Mouse (Mus musculus): Measurements from ENCODE around the gene Wdr62. TPM values are rescaled to one million over a fixed set of nuclear protein-coding genes. Genes with fewer than 3 reads are reported as not detected.
"Not testable (repeated sequence)": the region's sequence is repeated elsewhere in the genome, so short reads cannot be mapped to it uniquely, and the experiment has no call there.

The Wdr62 gene
- polyA plus RNA-seq, 1 experiment from 2014 or later = 2.4 TPM

- Histone ChIP-seq H3K4me2 (replicated peaks; ENCODE audit: low read depth) (peak overlapping the region; percentile 44), H3K27me3 (ENCODE audit: control insufficient read depth, insufficient read depth, low read length) (no peaks in the 10 kb centered on the region), H3K4me1 (replicated peaks; ENCODE audit: control insufficient read depth, insufficient read depth) (peaks cover 3% of the 10 kb centered on the region; the same call in 1 of the 2 replicates), H3K9me3 (ENCODE audit: control insufficient read depth, low read length) (no peaks in the 10 kb centered on the region), H3K36me3 (ENCODE audit: control insufficient read depth, insufficient read depth, low read length) (no peaks in the 10 kb centered on the region), H3K9ac (ENCODE audit: low read length) (0 out of 2 replicates have a peak overlapping the region, but pooled peaks have one; percentile 31), H3K27ac (replicated peaks) (no peak overlapping the region), H3K4me3 (ENCODE audit: low read depth, low read length) (no peak overlapping the region)
- peak; percentile 89 for DNase-seq (ENCODE audit: low spot score)
- TF ChIP-seq CTCF (IDR thresholded peaks at IDR 0.05; ENCODE audit: low read depth) = peak; percentile 99
- TF ChIP-seq EP300 (optimal IDR thresholded peaks at IDR 0.05) = no peak
- WGBS = 1% methylated on average over 15 of the region's 16 CpGs
- peak; percentile 50 for ATAC-seq (ENCODE audit: low FRiP score, low TSS enrichment)
Measured at GRCm38 (mm10) chr7:30216723-30217151, 63.5 kb downstream of the Wdr62 start.

GRCm38 (mm10) chr7:30215875-30216274, 64.3 kb downstream of the Wdr62 start:
- Histone ChIP-seq H3K9me3 (ENCODE audit: control insufficient read depth, low read length) (no peaks in the 10 kb centered on the region), H3K27me3 (ENCODE audit: control insufficient read depth, insufficient read depth, low read length) (no peaks in the 10 kb centered on the region), H3K4me1 (replicated peaks; ENCODE audit: control insufficient read depth, insufficient read depth) (peaks cover 3% of the 10 kb centered on the region; the same call in 1 of the 2 replicates), H3K36me3 (ENCODE audit: control insufficient read depth, insufficient read depth, low read length) (no peaks in the 10 kb centered on the region), H3K4me2 (replicated peaks; ENCODE audit: low read depth) (no peak overlapping the region), H3K9ac (ENCODE audit: low read length) (no peak overlapping the region), H3K4me3 (ENCODE audit: low read depth, low read length) (no peak overlapping the region), H3K27ac (replicated peaks) (no peak overlapping the region)
- TF ChIP-seq CTCF (IDR thresholded peaks at IDR 0.05; ENCODE audit: low read depth) = no peak
- TF ChIP-seq EP300 (optimal IDR thresholded peaks at IDR 0.05) = no peak
- ATAC-seq (ENCODE audit: low FRiP score, low TSS enrichment) (no peak), DNase-seq (ENCODE audit: low spot score) (no peak)
- 84% methylated on average over 3 of the region's 3 CpGs for WGBS

- TF ChIP-seq CTCF (IDR thresholded peaks at IDR 0.05; ENCODE audit: low read depth) = no peak
- no peak for TF ChIP-seq EP300 (optimal IDR thresholded peaks at IDR 0.05)
- no peaks in the 10 kb centered on the region for H3K9me3 ChIP-seq (ENCODE audit: control insufficient read depth, low read length)
- H3K36me3 ChIP-seq (ENCODE audit: control insufficient read depth, insufficient read depth, low read length) = no peaks in the 10 kb centered on the region
- no peaks in the 10 kb centered on the region for H3K27me3 ChIP-seq (ENCODE audit: control insufficient read depth, insufficient read depth, low read length)
- H3K4me2 ChIP-seq (replicated peaks; ENCODE audit: low read depth) = no peak overlapping the region
- no peak for DNase-seq (ENCODE audit: low spot score)
- no peak for ATAC-seq (ENCODE audit: low FRiP score, low TSS enrichment)
- H3K27ac ChIP-seq (replicated peaks) = 0 out of 2 replicates have a peak overlapping the region, but pooled peaks have one; percentile 1
- H3K4me3 ChIP-seq (ENCODE audit: low read depth, low read length) = no peak overlapping the region
- no peaks in the 10 kb centered on the region for H3K4me1 ChIP-seq (replicated peaks; ENCODE audit: control insufficient read depth, insufficient read depth)
- H3K9ac ChIP-seq (ENCODE audit: low read length) = no peak overlapping the region
- 71% methylated on average over 3 of the region's 3 CpGs for WGBS
Measured at GRCm38 (mm10) chr7:30213881-30214280, 66.3 kb downstream of the Wdr62 start.

GRCm38 (mm10) chr7:30211025-30211424, 69.2 kb downstream of the Wdr62 start:
- H3K4me3 ChIP-seq (ENCODE audit: low read depth, low read length) = no peak overlapping the region
- TF ChIP-seq CTCF (IDR thresholded peaks at IDR 0.05; ENCODE audit: low read depth) (no peak), EP300 (optimal IDR thresholded peaks at IDR 0.05) (no peak)
- 27% methylated on average over 4 of the region's 4 CpGs for WGBS
- H3K27ac ChIP-seq (replicated peaks) = no peak overlapping the region
- DNase-seq (ENCODE audit: low spot score) (no peak), ATAC-seq (ENCODE audit: low FRiP score, low TSS enrichment) (no peak)
- no peaks in the 10 kb centered on the region for H3K9me3 ChIP-seq (ENCODE audit: control insufficient read depth, low read length)
- no peaks in the 10 kb centered on the region for H3K4me1 ChIP-seq (replicated peaks; ENCODE audit: control insufficient read depth, insufficient read depth)
- no peak overlapping the region for H3K4me2 ChIP-seq (replicated peaks; ENCODE audit: low read depth)
- H3K36me3 ChIP-seq (ENCODE audit: control insufficient read depth, insufficient read depth, low read length) = no peaks in the 10 kb centered on the region
- H3K9ac ChIP-seq (ENCODE audit: low read length) = no peak overlapping the region
- H3K27me3 ChIP-seq (ENCODE audit: control insufficient read depth, insufficient read depth, low read length) = no peaks in the 10 kb centered on the region

DNA sequence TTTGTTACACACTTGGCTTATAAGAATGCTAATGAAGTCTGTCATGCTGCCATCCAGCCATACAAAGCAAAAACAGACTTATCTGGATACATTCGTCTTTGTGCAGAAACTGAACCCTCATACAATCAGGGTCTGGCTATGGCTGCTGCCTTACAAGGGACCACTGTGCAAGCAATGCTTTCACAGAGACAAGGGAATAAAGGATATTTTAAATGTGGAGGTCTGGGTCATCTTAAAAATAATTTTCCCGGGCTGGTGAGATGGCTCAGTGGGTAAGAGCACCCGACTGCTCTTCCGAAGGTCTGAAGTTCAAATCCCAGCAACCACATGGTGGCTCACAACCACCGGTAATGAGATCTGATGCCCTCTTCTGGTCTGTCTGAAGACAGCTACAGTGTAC, 73.9 kb downstream of the Wdr62 start:
- ATAC-seq (ENCODE audit: low FRiP score, low TSS enrichment); H3K27me3 ChIP-seq (ENCODE audit: control insufficient read depth, insufficient read depth, low read length); H3K27ac ChIP-seq (replicated peaks); H3K4me2 ChIP-seq (replicated peaks; ENCODE audit: low read depth); H3K36me3 ChIP-seq (ENCODE audit: control insufficient read depth, insufficient read depth, low read length); DNase-seq (ENCODE audit: low spot score); H3K9me3 ChIP-seq (ENCODE audit: control insufficient read depth, low read length); H3K4me1 ChIP-seq (replicated peaks; ENCODE audit: control insufficient read depth, insufficient read depth); H3K4me3 ChIP-seq (ENCODE audit: low read depth, low read length); H3K9ac ChIP-seq (ENCODE audit: low read length): not testable (repeated sequence)
- 57% methylated on average over 5 of the region's 5 CpGs for WGBS

- no peak overlapping the region for H3K4me3 ChIP-seq (ENCODE audit: low read depth, low read length)
- TF ChIP-seq EP300 (optimal IDR thresholded peaks at IDR 0.05) (no peak), CTCF (IDR thresholded peaks at IDR 0.05; ENCODE audit: low read depth) (peak; percentile 90)
- 2% methylated on average over 2 of the region's 2 CpGs for WGBS
- no peak overlapping the region for H3K9ac ChIP-seq (ENCODE audit: low read length)
- no peaks in the 10 kb centered on the region for H3K27me3 ChIP-seq (ENCODE audit: control insufficient read depth, insufficient read depth, low read length)
- DNase-seq (ENCODE audit: low spot score) (peak; percentile 60), ATAC-seq (ENCODE audit: low FRiP score, low TSS enrichment) (no peak)
- H3K9me3 ChIP-seq (ENCODE audit: control insufficient read depth, low read length) = no peaks in the 10 kb centered on the region
- H3K27ac ChIP-seq (replicated peaks) = no peak overlapping the region
- H3K4me1 ChIP-seq (replicated peaks; ENCODE audit: control insufficient read depth, insufficient read depth) = no peaks in the 10 kb centered on the region
- H3K4me2 ChIP-seq (replicated peaks; ENCODE audit: low read depth) = no peak overlapping the region
- no peaks in the 10 kb centered on the region for H3K36me3 ChIP-seq (ENCODE audit: control insufficient read depth, insufficient read depth, low read length)
Measured at GRCm38 (mm10) chr7:30205383-30205782, 74.8 kb downstream of the Wdr62 start.
